Mouse (Mus musculus) forebrain, embryonic 13.5 days (tissue): Measurements from ENCODE around the gene Ccdc85c. TPM values are rescaled to one million over a fixed set of nuclear protein-coding genes. Genes with fewer than 3 reads are reported as not detected.

Source experiments
- ATAC-seq: fragments of 200-750 bp; cut with Nextera tagmentation; 2 replicates; pipeline ENCODE4 v1.8.0; 2017
- H3K27ac ChIP-seq: fragments of 300-500 bp; sonication (generic); 2 replicates; pipeline ENCODE4 v1.5.1; 2015; ENCODE audit warnings: inconsistent platforms, mild to moderate bottlenecking, moderate library complexity
- H3K27me3 ChIP-seq: fragments of 300-500 bp; sonication (generic); 2 replicates; pipeline ENCODE4 v1.6.1; 2015; ENCODE audit warnings: mild to moderate bottlenecking, inconsistent platforms
- H3K36me3 ChIP-seq: fragments of 300-500 bp; sonication (generic); 2 replicates; pipeline ENCODE4 v1.6.1; 2015; ENCODE audit warnings: mild to moderate bottlenecking, inconsistent platforms; ENCODE audit not compliant: poor library complexity, severe bottlenecking
- H3K4me1 ChIP-seq: fragments of 300-500 bp; sonication (generic); 2 replicates; pipeline ENCODE4 v1.6.1; 2015; ENCODE audit warnings: inconsistent platforms
- H3K4me2 ChIP-seq: fragments of 300-500 bp; sonication (generic); 2 replicates; pipeline ENCODE4 v1.6.1; 2015; ENCODE audit warnings: inconsistent platforms, mild to moderate bottlenecking, moderate library complexity
- H3K4me3 ChIP-seq: fragments of 300-500 bp; sonication (generic); 2 replicates; pipeline ENCODE4 v1.5.1; 2015; ENCODE audit warnings: mild to moderate bottlenecking, inconsistent platforms
- H3K9ac ChIP-seq: fragments of 300-500 bp; sonication (generic); 2 replicates; pipeline ENCODE4 v1.6.1; 2015; ENCODE audit warnings: mild to moderate bottlenecking, inconsistent platforms
- H3K9me3 ChIP-seq: fragments of 300-500 bp; sonication (generic); replicated peaks from 2 replicates; pipeline ENCODE4 v1.6.1; 2016; ENCODE audit warnings: inconsistent platforms
- WGBS: fragments of 180-500 bp; shearing (Covaris S2); methylation state at CpG from one replicate; pipeline ENCODE4 v1.1.7; 2015; 5-methylcytosine and 5-hydroxymethylcytosine counted together
- polyA plus RNA-seq: library from polyadenylated mRNA; unstranded; fragments of >200 nt; fragmentation: Nextera tagmentation; extraction: Ambion mirVana; gene quantifications from 2 replicates; pipeline ENCODE4 v1.2.1, GENCODE M21; 2015

Ccdc85c gene
- polyA plus RNA-seq, 1 experiment from 2014 or later, result 17.4 TPM

DNA sequence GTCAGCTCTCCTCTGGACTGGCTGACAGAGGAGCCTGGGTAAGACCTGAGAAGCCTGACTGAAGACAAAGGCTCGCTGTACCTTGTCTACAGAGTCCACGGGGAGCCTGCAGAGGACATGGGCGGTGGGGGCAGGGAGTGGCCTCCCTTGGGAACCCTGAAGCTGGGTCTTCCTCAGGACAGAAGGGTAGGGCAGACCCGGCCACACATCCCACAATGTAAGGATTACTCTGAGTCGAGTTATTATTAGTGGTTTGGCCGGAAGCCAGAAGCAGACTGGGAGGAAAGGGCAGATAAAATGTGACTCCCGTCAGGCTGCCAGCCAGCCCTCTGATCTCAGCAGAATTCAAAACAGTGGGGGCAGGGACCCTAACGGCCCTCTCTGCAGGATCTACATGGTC is 30.4 kb downstream of the Ccdc85c start:
- H3K4me3 ChIP-seq, result no peak overlapping the region
- no peak for ATAC-seq

DNA sequence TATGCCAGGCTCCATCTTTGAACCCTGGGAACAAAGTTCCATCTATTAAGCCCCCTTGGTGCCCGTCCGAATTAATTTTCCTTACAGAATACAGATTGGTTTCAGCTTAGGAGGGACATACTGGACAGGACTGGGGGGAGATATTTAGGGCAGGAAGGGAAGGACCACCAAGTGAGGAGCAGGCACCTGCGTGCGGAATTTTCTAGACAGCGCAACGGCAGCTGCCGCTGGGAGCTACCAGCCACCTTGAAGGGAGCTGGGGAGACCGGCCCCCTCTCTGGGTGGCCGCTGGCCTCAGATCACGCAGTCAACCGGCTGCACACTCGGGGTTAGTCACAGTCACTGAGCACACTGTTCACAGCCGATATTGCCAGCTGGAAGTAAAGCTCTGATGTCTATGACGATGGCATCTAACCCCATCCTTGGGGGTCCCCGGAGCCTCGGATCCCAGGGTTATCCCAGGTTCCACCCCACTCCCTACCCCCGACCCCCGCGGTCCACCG is 32.9 kb downstream of the Ccdc85c start:
- no peak overlapping the region for H3K4me3 ChIP-seq
- WGBS, result 41% methylated on average over 20 of the region's 20 CpGs
- no peak overlapping the region for H3K4me2 ChIP-seq
- H3K27ac ChIP-seq, result peak overlapping the region; percentile 86; the same call in 1 of the 2 replicates
- ATAC-seq, result no peak
- H3K9me3 ChIP-seq, result no peaks in the 10 kb centered on the region
- no peaks in the 10 kb centered on the region for H3K27me3 ChIP-seq
- peaks cover 98% of the 10 kb centered on the region for H3K4me1 ChIP-seq
- 0 out of 2 replicates have a peak overlapping the region, but pooled peaks have one; percentile 12 for H3K9ac ChIP-seq
- H3K36me3 ChIP-seq, result no peaks in the 10 kb centered on the region

More for the DNA sequence above, 30.4 kb downstream of the Ccdc85c start:
- Histone ChIP-seq H3K4me2 (peak overlapping the region; percentile 13), H3K9me3 (no peaks in the 10 kb centered on the region), H3K9ac (peak overlapping the region; percentile 39; the same call in 1 of the 2 replicates), H3K4me1 (peaks cover 87% of the 10 kb centered on the region), H3K36me3 (no peaks in the 10 kb centered on the region), H3K27me3 (no peaks in the 10 kb centered on the region), H3K27ac (peak overlapping the region; percentile 62)
- 4% methylated on average over 8 of the region's 8 CpGs for WGBS

DNA sequence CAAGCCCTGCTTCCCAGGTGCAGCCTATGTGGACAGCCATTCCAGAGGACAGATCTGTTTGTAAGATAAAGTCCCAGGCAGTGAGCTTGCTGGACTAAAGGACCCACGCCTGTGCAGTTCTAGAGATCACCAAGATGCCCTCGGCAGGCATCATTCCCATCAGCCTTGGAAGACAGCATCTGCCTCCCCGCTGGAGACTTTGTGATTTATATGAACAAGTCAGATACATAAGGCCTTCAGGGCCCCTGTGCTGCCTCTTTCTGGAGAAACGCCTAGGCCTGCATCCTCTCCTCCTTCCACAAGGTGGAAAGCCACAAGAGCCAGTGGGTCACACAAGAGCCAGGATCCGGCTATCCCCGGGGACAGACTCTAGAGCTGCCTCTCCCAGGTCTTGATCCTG is 33.6 kb downstream of the Ccdc85c start:
- peak overlapping the region; percentile 54; the same call in 1 of the 2 replicates for H3K9ac ChIP-seq
- no peak overlapping the region for H3K4me3 ChIP-seq
- H3K9me3 ChIP-seq, result no peaks in the 10 kb centered on the region
- ATAC-seq, result no peak
- peak overlapping the region; percentile 51 for H3K4me2 ChIP-seq
- H3K36me3 ChIP-seq, result no peaks in the 10 kb centered on the region
- H3K27ac ChIP-seq, result peak overlapping the region; percentile 86
- H3K4me1 ChIP-seq, result peaks cover 99% of the 10 kb centered on the region
- WGBS, result 38% methylated on average over 6 of the region's 6 CpGs
- no peaks in the 10 kb centered on the region for H3K27me3 ChIP-seq

DNA sequence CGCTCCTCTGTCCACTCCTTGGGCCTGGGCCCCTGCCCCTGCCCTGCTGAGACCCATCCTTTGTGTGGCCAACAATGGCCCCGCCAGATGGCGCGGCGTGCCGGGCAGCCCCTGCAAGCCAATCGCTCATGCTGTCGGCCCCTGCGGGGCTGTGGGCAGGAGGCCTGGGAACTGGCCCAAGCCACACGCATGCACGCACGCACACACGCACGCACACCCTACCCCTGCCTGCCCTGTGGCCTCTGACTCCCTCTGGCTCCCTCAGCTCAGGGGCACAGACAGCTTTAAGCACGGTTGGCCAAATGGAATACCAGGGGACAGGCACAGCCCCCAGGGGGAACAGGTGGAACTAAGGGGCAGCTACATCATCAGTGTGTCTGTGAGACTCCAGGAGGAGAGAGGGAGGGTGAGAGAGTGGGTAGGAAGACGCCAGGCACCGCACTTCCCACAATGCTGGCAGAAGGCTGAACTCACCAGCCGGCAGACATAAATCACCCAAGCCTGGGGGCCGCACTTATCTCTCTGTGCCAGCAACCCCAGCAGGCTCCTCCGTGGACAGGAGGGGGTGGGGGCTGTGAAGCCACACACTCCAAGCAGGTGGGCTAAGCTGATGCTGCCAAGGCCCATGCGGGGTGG is 34.2 kb downstream of the Ccdc85c start:
- peak overlapping the region; percentile 51 for H3K4me2 ChIP-seq
- 4% methylated on average over 21 of the region's 21 CpGs for WGBS
- H3K27ac ChIP-seq, result peak overlapping the region; percentile 86
- H3K4me3 ChIP-seq, result peak overlapping the region; percentile 16; the same call in 1 of the 2 replicates
- H3K9ac ChIP-seq, result peak overlapping the region; percentile 54; the same call in 1 of the 2 replicates
- H3K9me3 ChIP-seq, result no peaks in the 10 kb centered on the region
- ATAC-seq, result peak; percentile 63
- peaks cover 99% of the 10 kb centered on the region for H3K4me1 ChIP-seq
- H3K27me3 ChIP-seq, result no peaks in the 10 kb centered on the region
- no peaks in the 10 kb centered on the region for H3K36me3 ChIP-seq

DNA sequence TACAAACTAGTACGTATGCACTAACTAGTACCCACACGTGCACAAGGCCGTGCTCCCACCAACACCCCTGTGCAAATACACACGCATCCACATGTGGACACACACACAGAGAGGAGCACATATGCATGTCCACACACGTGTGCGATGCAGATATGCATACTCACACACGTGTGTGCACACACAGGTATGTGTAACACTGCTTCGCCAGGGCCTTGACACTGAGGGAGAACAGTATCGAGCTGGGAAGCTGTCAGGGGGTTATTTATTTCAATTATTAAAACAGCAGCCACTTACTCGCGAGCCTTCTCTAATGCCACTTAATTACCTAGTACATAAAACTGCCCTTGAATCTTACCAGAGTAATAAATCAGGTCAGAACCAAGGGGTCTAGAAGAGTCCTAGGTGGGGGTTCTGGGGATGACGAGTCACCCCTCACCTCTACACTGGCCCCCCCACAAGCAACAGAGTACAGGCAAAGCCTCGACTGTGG is 34.8 kb downstream of the Ccdc85c start:
- peak overlapping the region; percentile 51 for H3K4me2 ChIP-seq
- no peak for ATAC-seq
- 47% methylated on average over 13 of the region's 13 CpGs for WGBS
- peak overlapping the region; percentile 54; the same call in 1 of the 2 replicates for H3K9ac ChIP-seq
- H3K4me3 ChIP-seq, result peak overlapping the region; percentile 16; the same call in 1 of the 2 replicates
- peak overlapping the region; percentile 86 for H3K27ac ChIP-seq
- no peaks in the 10 kb centered on the region for H3K36me3 ChIP-seq
- H3K27me3 ChIP-seq, result no peaks in the 10 kb centered on the region
- H3K4me1 ChIP-seq, result peaks cover 99% of the 10 kb centered on the region
- no peaks in the 10 kb centered on the region for H3K9me3 ChIP-seq

DNA sequence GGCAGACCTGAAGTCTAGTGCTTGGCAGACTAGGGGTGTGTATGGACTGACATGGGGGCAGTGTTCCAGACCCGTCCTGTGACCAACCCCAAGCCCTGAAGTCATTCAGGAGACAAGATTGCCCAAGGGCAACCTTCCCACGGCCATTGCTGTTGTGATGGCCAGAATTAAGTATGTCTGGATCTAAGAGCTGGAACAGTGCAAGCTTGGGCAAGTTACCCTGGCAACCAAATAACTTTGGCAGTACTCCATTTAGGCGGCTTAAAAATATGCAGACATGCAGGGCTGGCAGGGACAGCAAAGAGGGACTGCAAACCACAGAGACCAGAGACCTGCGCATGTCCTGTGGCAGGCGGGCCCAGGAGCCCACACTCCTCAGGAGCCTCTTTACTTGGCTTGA is 35.8 kb downstream of the Ccdc85c start:
- Histone ChIP-seq H3K27me3 (no peaks in the 10 kb centered on the region), H3K4me3 (no peak overlapping the region), H3K9ac (no peak overlapping the region), H3K9me3 (no peaks in the 10 kb centered on the region), H3K4me2 (peak overlapping the region; percentile 51), H3K27ac (peak overlapping the region; percentile 86), H3K4me1 (peaks cover 97% of the 10 kb centered on the region), H3K36me3 (no peaks in the 10 kb centered on the region)
- peak; percentile 71 for ATAC-seq
- WGBS, result 21% methylated on average over 5 of the region's 5 CpGs

DNA sequence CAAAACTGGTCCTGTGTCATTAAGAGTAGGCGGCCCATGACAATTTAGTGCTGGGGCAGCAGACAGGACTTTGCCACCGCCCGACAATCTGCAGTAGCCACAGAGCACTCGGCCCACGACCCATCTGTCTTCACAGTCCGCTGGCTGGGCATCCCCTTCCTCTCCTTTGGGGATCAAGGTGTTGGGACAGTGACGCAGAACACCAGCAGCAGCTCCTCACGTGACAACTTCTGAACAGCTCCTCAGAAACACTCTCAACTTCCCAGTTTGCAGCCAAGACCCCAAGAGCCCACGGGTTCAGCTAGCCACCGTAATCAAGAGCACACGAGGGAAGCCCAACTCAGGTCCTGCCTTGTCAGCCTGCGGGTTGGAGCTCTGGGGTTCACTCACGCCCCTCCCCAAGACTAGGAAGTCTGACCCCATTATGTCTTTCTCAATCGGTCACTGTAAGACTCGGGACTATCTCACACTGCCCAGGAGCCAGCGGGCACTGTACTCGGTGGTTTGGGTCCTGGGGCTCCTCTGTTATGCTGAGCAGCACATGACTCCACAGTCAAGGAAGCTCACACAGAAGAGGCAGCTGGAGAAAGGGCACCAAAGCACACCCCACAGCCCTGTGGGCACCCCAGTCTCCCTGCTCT is 36.7 kb downstream of the Ccdc85c start:
- Histone ChIP-seq H3K9me3 (no peaks in the 10 kb centered on the region), H3K4me2 (no peak overlapping the region), H3K27ac (no peak overlapping the region), H3K36me3 (no peaks in the 10 kb centered on the region), H3K4me1 (peaks cover 88% of the 10 kb centered on the region), H3K4me3 (no peak overlapping the region), H3K27me3 (no peaks in the 10 kb centered on the region), H3K9ac (no peak overlapping the region)
- no peak for ATAC-seq
- WGBS, result 86% methylated on average over 17 of the region's 17 CpGs

DNA sequence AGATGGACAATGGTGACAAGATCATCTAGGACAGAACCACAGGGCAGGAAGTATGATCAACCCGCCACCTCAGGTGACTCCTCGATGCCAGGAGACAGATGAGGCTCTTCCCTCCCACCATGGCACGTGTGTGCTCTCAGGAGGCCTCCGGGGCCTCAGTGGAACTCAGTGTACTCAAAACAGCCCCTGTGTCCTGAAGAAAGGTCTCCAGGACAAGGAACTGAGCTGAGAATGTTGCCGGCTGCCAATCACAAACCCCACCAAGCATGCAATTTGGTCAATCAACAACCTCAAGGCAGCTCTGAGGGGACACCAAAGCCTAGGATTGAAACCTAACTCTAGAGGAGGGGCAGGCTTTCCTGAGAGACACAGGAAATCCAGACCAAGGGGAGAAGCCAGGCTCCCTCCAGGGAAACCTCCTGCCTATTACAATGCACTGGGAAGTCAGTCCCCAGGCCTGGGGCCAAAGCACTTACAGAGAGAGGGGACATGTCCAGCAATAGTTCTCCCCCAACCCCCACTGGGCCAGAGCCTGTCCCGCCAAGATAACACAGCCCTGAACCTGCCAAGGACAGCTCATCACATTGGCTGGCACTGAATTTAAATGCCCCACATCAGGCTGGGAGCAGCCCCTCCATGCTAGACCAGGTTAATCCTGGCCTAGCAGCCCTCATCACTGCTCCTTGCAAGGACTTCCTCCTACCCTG is 37.8 kb downstream of the Ccdc85c start:
- ATAC-seq, result no peak
- WGBS, result 78% methylated on average over 6 of the region's 6 CpGs
- H3K27me3 ChIP-seq, result no peaks in the 10 kb centered on the region
- no peaks in the 10 kb centered on the region for H3K9me3 ChIP-seq
- no peak overlapping the region for H3K4me3 ChIP-seq
- no peaks in the 10 kb centered on the region for H3K36me3 ChIP-seq
- peaks cover 78% of the 10 kb centered on the region for H3K4me1 ChIP-seq
- no peak overlapping the region for H3K27ac ChIP-seq
- no peak overlapping the region for H3K9ac ChIP-seq
- no peak overlapping the region for H3K4me2 ChIP-seq

DNA sequence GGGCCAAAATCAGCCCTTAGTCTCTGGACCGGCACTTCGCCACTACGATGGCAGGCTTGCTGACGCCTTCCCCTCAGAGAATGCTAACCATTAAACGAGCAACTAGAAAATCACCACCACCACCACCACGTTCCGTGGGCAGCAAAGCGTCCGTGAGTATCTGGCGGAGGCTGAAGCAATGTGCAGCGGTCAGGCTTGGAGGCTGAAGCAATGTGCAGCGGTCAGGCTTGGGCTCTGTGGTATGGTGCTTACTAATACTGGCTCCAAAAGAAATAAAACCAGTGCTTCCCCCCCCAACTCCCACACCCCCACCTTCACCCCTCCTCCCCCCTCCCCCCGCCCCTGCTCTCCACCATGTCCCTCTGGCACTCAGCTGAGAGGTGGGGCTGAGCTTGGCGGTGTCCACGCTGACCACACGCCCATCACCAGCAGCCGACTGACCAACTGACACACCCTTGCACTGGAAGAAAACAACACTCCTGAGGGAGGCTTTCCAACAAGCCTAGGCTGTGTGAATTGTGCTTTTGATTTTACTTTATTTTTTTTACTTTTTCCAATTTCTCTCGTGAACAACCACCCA is 39.2 kb downstream of the Ccdc85c start:
- no peak overlapping the region for H3K4me2 ChIP-seq
- ATAC-seq, result no peak
- H3K27ac ChIP-seq, result peak overlapping the region; percentile 22; the same call in 1 of the 2 replicates
- no peak overlapping the region for H3K9ac ChIP-seq
- no peak overlapping the region for H3K4me3 ChIP-seq
- no peaks in the 10 kb centered on the region for H3K27me3 ChIP-seq
- no peaks in the 10 kb centered on the region for H3K36me3 ChIP-seq
- H3K9me3 ChIP-seq, result no peaks in the 10 kb centered on the region
- H3K4me1 ChIP-seq, result peaks cover 78% of the 10 kb centered on the region
- 66% methylated on average over 18 of the region's 18 CpGs for WGBS

DNA sequence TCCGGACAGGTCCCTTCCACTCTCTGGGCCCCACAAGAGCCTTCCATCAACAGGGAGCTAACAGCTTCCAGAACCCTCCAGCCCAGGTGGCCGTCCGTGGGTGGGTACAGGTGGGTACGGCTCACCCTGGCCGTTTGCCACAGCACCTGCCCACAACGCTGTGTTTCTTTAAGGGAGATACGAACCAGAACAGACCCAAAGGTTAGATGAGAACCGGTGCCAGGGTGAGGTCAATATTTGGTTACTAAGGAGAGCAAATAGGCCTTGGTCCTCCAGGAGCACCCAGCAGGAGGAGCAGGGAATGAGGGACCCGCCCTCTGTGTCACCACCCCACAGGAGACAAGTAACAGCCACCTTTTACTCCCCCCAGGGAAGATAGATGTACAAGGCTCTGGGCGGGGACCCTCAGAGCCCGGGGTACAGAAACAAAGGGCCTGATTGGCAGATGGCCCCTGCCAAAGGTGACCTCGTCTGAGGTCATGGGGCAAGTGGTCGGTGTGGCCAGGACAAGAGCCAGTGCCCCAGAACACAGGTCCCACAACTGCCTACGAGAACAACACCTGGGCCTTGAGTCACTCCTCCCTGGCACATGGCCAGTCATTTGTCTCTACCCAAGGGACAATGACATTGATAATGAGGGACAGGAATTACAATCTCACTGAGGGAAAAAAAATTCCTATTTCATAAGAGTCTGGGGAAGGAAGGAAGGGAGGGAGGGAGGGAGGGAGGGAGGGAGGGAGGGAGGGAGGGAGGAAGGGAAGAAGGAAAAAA is 40.2 kb downstream of the Ccdc85c start:
- no peaks in the 10 kb centered on the region for H3K27me3 ChIP-seq
- H3K36me3 ChIP-seq, result no peaks in the 10 kb centered on the region
- peaks cover 70% of the 10 kb centered on the region for H3K4me1 ChIP-seq
- no peak for ATAC-seq
- no peak overlapping the region for H3K27ac ChIP-seq
- H3K4me3 ChIP-seq, result no peak overlapping the region
- WGBS, result 79% methylated on average over 14 of the region's 14 CpGs
- no peaks in the 10 kb centered on the region for H3K9me3 ChIP-seq
- H3K4me2 ChIP-seq, result no peak overlapping the region
- H3K9ac ChIP-seq, result no peak overlapping the region

DNA sequence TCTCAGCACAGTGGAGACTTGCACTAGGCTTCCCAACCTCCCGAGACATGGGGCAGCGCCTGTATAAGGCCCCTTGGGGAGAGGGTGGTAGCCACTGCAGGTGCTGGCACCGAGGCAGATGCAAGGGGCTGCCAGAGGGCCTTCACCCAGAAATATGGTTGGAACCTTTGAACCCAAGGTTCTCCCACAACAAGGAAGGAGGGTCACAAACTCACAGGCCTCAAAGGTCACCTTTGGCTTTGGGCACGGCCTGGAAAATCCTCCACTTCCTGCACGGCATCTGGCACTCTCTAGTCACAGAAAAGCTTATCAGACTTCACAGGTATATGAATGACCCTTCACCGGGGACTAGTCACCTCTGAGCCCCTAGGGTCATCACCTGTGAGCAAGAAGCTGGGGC is 41.5 kb downstream of the Ccdc85c start:
- Histone ChIP-seq H3K27ac (no peak overlapping the region), H3K4me2 (no peak overlapping the region), H3K4me1 (peaks cover 57% of the 10 kb centered on the region), H3K4me3 (no peak overlapping the region), H3K9me3 (no peaks in the 10 kb centered on the region), H3K36me3 (no peaks in the 10 kb centered on the region), H3K9ac (no peak overlapping the region), H3K27me3 (no peaks in the 10 kb centered on the region)
- WGBS, result 95% methylated on average over 6 of the region's 6 CpGs
- ATAC-seq, result no peak
